Mouse (Mus musculus): Measurements from ENCODE around the gene Bche. TPM values are rescaled to one million over a fixed set of nuclear protein-coding genes. Genes with fewer than 3 reads are reported as not detected.

The Bche gene
- total RNA-seq (2014; fragmentation: Nextera tagmentation) = not detected in 2 replicates
- total RNA-seq (2017) = not detected in 2 replicates

GRCm38 (mm10) chr3:73708410-73708714 lies at the start of gene Bche:
TSS of gene Bche (minus strand) at chr3:73708415.
- ATAC-seq (replicated peaks; ENCODE audit: poor library complexity, severe bottlenecking) = no peak

- ATAC-seq (replicated peaks; ENCODE audit: poor library complexity, severe bottlenecking) = no peak
Observed at GRCm38 (mm10) chr3:73741998-73742397, 33.8 kb upstream of the Bche start.

- no peak; the same call in 1 of the 2 replicates for ATAC-seq (replicated peaks; ENCODE audit: poor library complexity, severe bottlenecking)
Observed at GRCm38 (mm10) chr3:73731677-73732076, 23.5 kb upstream of the Bche start.

GRCm38 (mm10) chr3:73729511-73729910 lies 21.3 kb upstream of the Bche start:
- no peak for ATAC-seq (replicated peaks; ENCODE audit: poor library complexity, severe bottlenecking)

GRCm38 (mm10) chr3:73725711-73726110 lies 17.5 kb upstream of the Bche start:
- no peak for ATAC-seq (replicated peaks; ENCODE audit: poor library complexity, severe bottlenecking)

- no peak for ATAC-seq (replicated peaks; ENCODE audit: poor library complexity, severe bottlenecking)
Observed at GRCm38 (mm10) chr3:73724869-73725268, 16.7 kb upstream of the Bche start.

GRCm38 (mm10) chr3:73717610-73718284 lies 9.5 kb upstream of the Bche start:
- no peak for ATAC-seq (replicated peaks; ENCODE audit: poor library complexity, severe bottlenecking)

- no peak for ATAC-seq (replicated peaks; ENCODE audit: poor library complexity, severe bottlenecking)
Observed at GRCm38 (mm10) chr3:73709871-73710270, 1.7 kb upstream of the Bche start.

GRCm38 (mm10) chr3:73707461-73708409 lies 480 bp downstream of the Bche start:
- ATAC-seq (replicated peaks; ENCODE audit: poor library complexity, severe bottlenecking) = no peak

- ATAC-seq (replicated peaks; ENCODE audit: poor library complexity, severe bottlenecking) = no peak
Observed at GRCm38 (mm10) chr3:73706544-73706943, 1.7 kb downstream of the Bche start.

GRCm38 (mm10) chr3:73698889-73699288 lies 9.3 kb downstream of the Bche start:
- no peak for ATAC-seq (replicated peaks; ENCODE audit: poor library complexity, severe bottlenecking)

GRCm38 (mm10) chr3:73673333-73673732 lies 34.9 kb downstream of the Bche start:
- ATAC-seq (replicated peaks; ENCODE audit: poor library complexity, severe bottlenecking) = no peak

GRCm38 (mm10) chr3:73668172-73668571 lies 40.0 kb downstream of the Bche start:
- ATAC-seq (replicated peaks; ENCODE audit: poor library complexity, severe bottlenecking) = no peak

GRCm38 (mm10) chr3:73667245-73668131 lies 40.7 kb downstream of the Bche start:
- ATAC-seq (replicated peaks; ENCODE audit: poor library complexity, severe bottlenecking) = no peak

- no peak for ATAC-seq (replicated peaks; ENCODE audit: poor library complexity, severe bottlenecking)
Observed at GRCm38 (mm10) chr3:73650281-73650680, 57.9 kb downstream of the Bche start.

GRCm38 (mm10) chr3:73647064-73647463 lies 61.2 kb downstream of the Bche start:
- ATAC-seq (replicated peaks; ENCODE audit: poor library complexity, severe bottlenecking) = no peak

GRCm38 (mm10) chr3:73611421-73611820 lies 96.8 kb downstream of the Bche start:
- no peak for ATAC-seq (replicated peaks; ENCODE audit: poor library complexity, severe bottlenecking)

- ATAC-seq (replicated peaks; ENCODE audit: poor library complexity, severe bottlenecking) = no peak
Observed at GRCm38 (mm10) chr3:73591757-73592533, 116.3 kb downstream of the Bche start.

All from granulocyte monocyte progenitor cell, adult 5-6 weeks (primary cell).